Mouse (Mus musculus) MEL (cell line): ENCODE data around the gene Tjp3. TPM values are rescaled to one million over a fixed set of nuclear protein-coding genes. Genes with fewer than 3 reads are reported as not detected.

ENCODE experiments used
- DNase-seq: peaks from one replicate; pipeline ENCODE4 v3.0.0; 2011; ENCODE audit warnings: low read depth, low spot score
- H3K27ac ChIP-seq: 2 replicates; pipeline ENCODE4 v1.5.1; 2012; ENCODE audit warnings: low read depth, mild to moderate bottlenecking, control low read depth, low read length, moderate library complexity; ENCODE audit not compliant: control insufficient read depth
- H3K27me3 ChIP-seq, 2 experiments: fragments of 150-350 bp in 1 of 2; sonication (generic) in 1 of 2; 2 replicates each; pipeline ENCODE4 v1.6.1; 2012; ENCODE audit warnings: low read length in 2 of 2, mild to moderate bottlenecking in 2 of 2, improper control_type of control experiment in 1 of 2, moderate library complexity in 1 of 2; ENCODE audit not compliant: insufficient read depth in 2 of 2, control insufficient read depth in 1 of 2
- H3K36me3 ChIP-seq, 2 experiments: 2 replicates each; pipeline ENCODE4 v1.6.1; 2012 to 2014; ENCODE audit warnings: low read length in 2 of 2, improper control_type of control experiment in 1 of 2, inconsistent platforms in 1 of 2, mild to moderate bottlenecking in 1 of 2; ENCODE audit not compliant: insufficient read depth in 2 of 2, control insufficient read depth in 1 of 2
- H3K4me1 ChIP-seq, 2 experiments: fragments of 150-350 bp in 1 of 2; sonication (generic) in 1 of 2; 2 replicates each; pipeline ENCODE4 v1.6.1; 2012; ENCODE audit warnings: low read length in 2 of 2, improper control_type of control experiment in 1 of 2, mild to moderate bottlenecking in 1 of 2; ENCODE audit not compliant: insufficient read depth in 2 of 2, control insufficient read depth in 1 of 2
- H3K4me3 ChIP-seq, 2 experiments: fragments of 150-350 bp in 1 of 2; sonication (generic) in 1 of 2; 2 replicates each; pipeline ENCODE4 v1.5.1; 2012; ENCODE audit warnings: low read depth in 2 of 2, low read length in 2 of 2, mild to moderate bottlenecking in 2 of 2, moderate library complexity in 2 of 2, control low read depth in 1 of 2, improper control_type of control experiment in 1 of 2; ENCODE audit not compliant: control insufficient read depth in 1 of 2, insufficient read depth in 1 of 2
- H3K79me2 ChIP-seq: 2 replicates; pipeline ENCODE4 v1.6.1; 2012; ENCODE audit warnings: mild to moderate bottlenecking, low read length, moderate library complexity; ENCODE audit not compliant: control insufficient read depth, poor library complexity, insufficient read depth
- H3K9ac ChIP-seq: 2 replicates; pipeline ENCODE4 v1.6.1; 2012; ENCODE audit warnings: low read depth, mild to moderate bottlenecking, control low read depth, low read length, moderate library complexity; ENCODE audit not compliant: control insufficient read depth, poor library complexity, severe bottlenecking
- H3K9me3 ChIP-seq: fragments of 150-350 bp; sonication (generic); replicated peaks from 2 replicates; pipeline ENCODE4 v1.6.1; 2012; ENCODE audit warnings: mild to moderate bottlenecking, low read length, improper control_type of control experiment, moderate library complexity; ENCODE audit not compliant: insufficient read depth
- BHLHE40 ChIP-seq: IDR thresholded peaks from 2 replicates; pipeline ENCODE4 v1.6.1; 2012; ENCODE audit warnings: low read depth, mild to moderate bottlenecking, inconsistent platforms, low read length, improper control_type of control experiment, borderline replicate concordance
- CHD1 ChIP-seq: IDR thresholded peaks from 2 replicates; pipeline ENCODE4 v1.6.1; 2012; ENCODE audit warnings: low read depth, mild to moderate bottlenecking, inconsistent platforms, low read length, improper control_type of control experiment
- CHD2 ChIP-seq: IDR thresholded peaks from 2 replicates; pipeline ENCODE4 v1.6.1; 2011; ENCODE audit warnings: low read length, improper control_type of control experiment
- CTCF ChIP-seq, 3 experiments: IDR thresholded peaks in 2 of 3; conservative IDR thresholded peaks in 1 of 3; 2 replicates each; pipeline ENCODE4 v1.5.1; 2011 to 2012; ENCODE audit warnings: low read length in 3 of 3, low read depth in 2 of 3, mild to moderate bottlenecking in 2 of 3, improper control_type of control experiment in 1 of 3, inconsistent platforms in 1 of 3, mixed read lengths in 1 of 3, moderate library complexity in 1 of 3; ENCODE audit not compliant: control insufficient read depth in 1 of 3, insufficient read depth in 1 of 3, poor library complexity in 1 of 3, severe bottlenecking in 1 of 3
- E2F4 ChIP-seq: IDR thresholded peaks from 2 replicates; pipeline ENCODE4 v1.6.1; 2011; ENCODE audit warnings: low read depth, low read length, improper control_type of control experiment, borderline replicate concordance
- ELF1 ChIP-seq: IDR thresholded peaks from 2 replicates; pipeline ENCODE4 v1.6.1; 2014; ENCODE audit warnings: low read depth, mild to moderate bottlenecking, inconsistent platforms, low read length, improper control_type of control experiment, moderate library complexity
- ETS1 ChIP-seq: IDR thresholded peaks from 2 replicates; pipeline ENCODE4 v1.6.1; 2012; ENCODE audit warnings: low read depth, mild to moderate bottlenecking, inconsistent platforms, low read length, improper control_type of control experiment, moderate library complexity
- GATA1 ChIP-seq: IDR thresholded peaks from 2 replicates; pipeline ENCODE4 v1.6.1; 2011; ENCODE audit warnings: low read depth, low read length, improper control_type of control experiment
- HCFC1 ChIP-seq: IDR thresholded peaks from 2 replicates; pipeline ENCODE4 v1.6.1; 2012; ENCODE audit warnings: low read depth, mild to moderate bottlenecking, inconsistent platforms, low read length, improper control_type of control experiment, moderate library complexity
- JUND ChIP-seq: IDR thresholded peaks from 2 replicates; pipeline ENCODE4 v1.6.1; 2011; ENCODE audit warnings: low read depth, mild to moderate bottlenecking, improper control_type of control experiment, low read length
- MAX ChIP-seq: IDR thresholded peaks from 2 replicates; pipeline ENCODE4 v1.6.1; 2011; ENCODE audit warnings: low read length, improper control_type of control experiment
- MAZ ChIP-seq: IDR thresholded peaks from 2 replicates; pipeline ENCODE4 v1.6.1; 2012; ENCODE audit warnings: low read depth, mild to moderate bottlenecking, inconsistent platforms, low read length, improper control_type of control experiment
- MEF2A ChIP-seq: IDR thresholded peaks from 2 replicates; pipeline ENCODE4 v1.6.1; 2014; ENCODE audit warnings: low read depth, mild to moderate bottlenecking, inconsistent platforms, low read length, improper control_type of control experiment; ENCODE audit not compliant: poor library complexity, insufficient replicate concordance, severe bottlenecking; ENCODE audit errors: extremely low read depth
- MXI1 ChIP-seq: IDR thresholded peaks from 2 replicates; pipeline ENCODE4 v1.6.1; 2011; ENCODE audit warnings: mild to moderate bottlenecking, low read depth, low read length, improper control_type of control experiment
- MYB ChIP-seq: IDR thresholded peaks from 2 replicates; pipeline ENCODE4 v1.6.1; 2011; ENCODE audit warnings: mild to moderate bottlenecking, low read depth, low read length, improper control_type of control experiment
- MYC ChIP-seq: IDR thresholded peaks from 2 replicates; pipeline ENCODE4 v1.6.1; 2011; ENCODE audit warnings: low read depth, mild to moderate bottlenecking, low read length, improper control_type of control experiment, moderate library complexity
- NELFE ChIP-seq: IDR thresholded peaks from 2 replicates; pipeline ENCODE4 v1.6.1; 2011; ENCODE audit warnings: low read depth, low read length, improper control_type of control experiment
- NRF1 ChIP-seq: IDR thresholded peaks from 2 replicates; pipeline ENCODE4 v1.6.1; 2014; ENCODE audit warnings: low read depth, mild to moderate bottlenecking, inconsistent platforms, low read length, improper control_type of control experiment, moderate library complexity; ENCODE audit not compliant: poor library complexity, insufficient read depth, severe bottlenecking
- POLR2A ChIP-seq, 2 experiments: IDR thresholded peaks; 2 replicates each; pipeline ENCODE4 v1.6.1; 2011 to 2012; ENCODE audit warnings: low read length in 2 of 2, mild to moderate bottlenecking in 2 of 2, control low read depth in 1 of 2, improper control_type of control experiment in 1 of 2, low read depth in 1 of 2, moderate library complexity in 1 of 2; ENCODE audit not compliant: control insufficient read depth in 1 of 2, insufficient read depth in 1 of 2, poor library complexity in 1 of 2
- POLR2AphosphoS2 ChIP-seq: IDR thresholded peaks from 2 replicates; pipeline ENCODE4 v1.6.1; 2011; ENCODE audit warnings: low read length, improper control_type of control experiment
- POLR2AphosphoS5 ChIP-seq: IDR thresholded peaks from 2 replicates; pipeline ENCODE4 v1.6.1; 2012; ENCODE audit warnings: low read depth, borderline replicate concordance, mild to moderate bottlenecking, inconsistent platforms, low read length, moderate library complexity, mixed read lengths
- RAD21 ChIP-seq: IDR thresholded peaks from 2 replicates; pipeline ENCODE4 v1.6.1; 2011; ENCODE audit warnings: mild to moderate bottlenecking, low read depth, low read length, improper control_type of control experiment
- SIN3A ChIP-seq: IDR thresholded peaks from 2 replicates; pipeline ENCODE4 v1.6.1; 2012; ENCODE audit warnings: low read length, improper control_type of control experiment, inconsistent platforms
- SMC3 ChIP-seq: IDR thresholded peaks from 2 replicates; pipeline ENCODE4 v1.6.1; 2011; ENCODE audit warnings: low read depth, low read length, improper control_type of control experiment
- TAL1 ChIP-seq: IDR thresholded peaks from 2 replicates; pipeline ENCODE4 v1.6.1; 2012; ENCODE audit warnings: mild to moderate bottlenecking, inconsistent platforms, low read length, moderate library complexity, mixed read lengths
- TBP ChIP-seq: IDR thresholded peaks from 2 replicates; pipeline ENCODE4 v1.8.0; 2011; ENCODE audit warnings: low read depth, low read length, improper control_type of control experiment
- USF1 ChIP-seq: IDR thresholded peaks from 2 replicates; pipeline ENCODE4 v1.6.1; 2014; ENCODE audit warnings: low read depth, mild to moderate bottlenecking, inconsistent platforms, low read length, improper control_type of control experiment, moderate library complexity
- ZKSCAN1 ChIP-seq: IDR thresholded peaks from 2 replicates; pipeline ENCODE4 v1.6.1; 2012; ENCODE audit warnings: low read depth, mild to moderate bottlenecking, inconsistent platforms, low read length, improper control_type of control experiment, moderate library complexity
- polyA plus RNA-seq, 2 experiments: library from polyadenylated mRNA; stranded (reverse) in 1 of 2; unstranded in 1 of 2; fragments of >175 nt in 1 of 2; fragments of >200 nt in 1 of 2; gene quantifications; 2 replicates each; pipeline versions ENCODE4 v1.2.1 to v1.2.4; 2012; ENCODE audit warnings: low replicate concordance in 2 of 2, low read depth in 1 of 2; ENCODE audit not compliant: insufficient read length in 2 of 2, insufficient read depth in 1 of 2, missing spikeins in 1 of 2
- total RNA-seq: library from RNA; depleted of rRNA; stranded (reverse); fragments of 300-350 nt; gene quantifications from 2 replicates; pipeline ENCODE4 v1.2.3, GENCODE M21; 2012

Gene Tjp3
- total and polyA plus RNA-seq, 3 experiments: 2.9 to 4.9 TPM; not detected in 1

- H3K4me1 ChIP-seq: peaks cover 11 to 30% of the 10 kb centered on the region in 2 experiments
- no peaks in the 10 kb centered on the region for H3K27me3 ChIP-seq
- peak within 1 kb of the TSS; percentile 82 for H3K27ac ChIP-seq
- peaks cover 45% of the 10 kb centered on the region for H3K79me2 ChIP-seq
- peaks cover 0 to 20% of the 10 kb centered on the region in 2 experiments; a peak in 2 of 4 replicates for H3K36me3 ChIP-seq
- DNase-seq: peak; percentile 100
- H3K4me3 ChIP-seq: peak within 1 kb of the TSS; percentile 86 to 91
- H3K9me3 ChIP-seq: no peaks in the 10 kb centered on the region
- H3K9ac ChIP-seq: peak within 1 kb of the TSS; percentile 88
- no peak for TF ChIP-seq JUND
- peak; percentile 73 to 91 for TF ChIP-seq POLR2A (IDR thresholded peaks at IDR 0.05; ENCODE audit: control insufficient read depth in 1 of 2, insufficient read depth in 1 of 2, low read depth in 1 of 2, low read length in 2 of 2, poor library complexity in 1 of 2)
- no peak for TF ChIP-seq MYB
- TF ChIP-seq MEF2A: no peak
- peak; percentile 88 for TF ChIP-seq USF1
- TF ChIP-seq MAZ: peak; percentile 71; the same call in 1 of the 2 replicates
- peak; percentile 73 for TF ChIP-seq HCFC1
- peak; percentile 47 for TF ChIP-seq RAD21
- TF ChIP-seq BHLHE40: peak; percentile 100
- 0 out of 2 replicates have a peak, but pooled peaks have one; percentile 47 for TF ChIP-seq ETS1
- peak; percentile 64 to 96 (median 82) for TF ChIP-seq CTCF (IDR thresholded peaks at IDR 0.05 in 2 of 3, conservative IDR thresholded peaks at IDR 0.05 in 1 of 3; ENCODE audit: control insufficient read depth in 1 of 3, insufficient read depth in 1 of 3, low read depth in 2 of 3, low read length in 3 of 3, poor library complexity in 1 of 3, severe bottlenecking in 1 of 3)
- peak; percentile 71; the same call in 1 of the 2 replicates for TF ChIP-seq SIN3A
- peak; percentile 79 for TF ChIP-seq NELFE
- TF ChIP-seq TBP: peak; percentile 62
- peak; percentile 80 for TF ChIP-seq MAX
- TF ChIP-seq GATA1: no peak
- TF ChIP-seq E2F4: no peak
- TF ChIP-seq CHD2: no peak
- peak; percentile 85; the same call in 1 of the 2 replicates for TF ChIP-seq POLR2AphosphoS2
- TF ChIP-seq SMC3: peak; percentile 65
- no peak for TF ChIP-seq ZKSCAN1
- TF ChIP-seq TAL1: no peak
- peak; percentile 19; the same call in 1 of the 2 replicates for TF ChIP-seq MXI1
- peak; percentile 73 for TF ChIP-seq ELF1
- no peak for TF ChIP-seq POLR2AphosphoS5
- TF ChIP-seq MYC: peak; percentile 94
- peak; percentile 9; the same call in 1 of the 2 replicates for TF ChIP-seq NRF1
- peak; percentile 99 for TF ChIP-seq CHD1
These were observed 1.4 kb upstream of the Tjp3 start, which contains the start of gene Pip5k1c for GRCm38 (mm10) chr10:81292554-81293333. Gene Pip5k1c, plus strand, starts transcription at chr10:81292963.
